Mouse (Mus musculus): Measurements from ENCODE around the gene Pld5. TPM values are rescaled to one million over a fixed set of nuclear protein-coding genes. Genes with fewer than 3 reads are reported as not detected.

Pld5 gene
- total RNA-seq, 2 experiments from 2014 or later: 7.3 to 7.4 TPM

DNA sequence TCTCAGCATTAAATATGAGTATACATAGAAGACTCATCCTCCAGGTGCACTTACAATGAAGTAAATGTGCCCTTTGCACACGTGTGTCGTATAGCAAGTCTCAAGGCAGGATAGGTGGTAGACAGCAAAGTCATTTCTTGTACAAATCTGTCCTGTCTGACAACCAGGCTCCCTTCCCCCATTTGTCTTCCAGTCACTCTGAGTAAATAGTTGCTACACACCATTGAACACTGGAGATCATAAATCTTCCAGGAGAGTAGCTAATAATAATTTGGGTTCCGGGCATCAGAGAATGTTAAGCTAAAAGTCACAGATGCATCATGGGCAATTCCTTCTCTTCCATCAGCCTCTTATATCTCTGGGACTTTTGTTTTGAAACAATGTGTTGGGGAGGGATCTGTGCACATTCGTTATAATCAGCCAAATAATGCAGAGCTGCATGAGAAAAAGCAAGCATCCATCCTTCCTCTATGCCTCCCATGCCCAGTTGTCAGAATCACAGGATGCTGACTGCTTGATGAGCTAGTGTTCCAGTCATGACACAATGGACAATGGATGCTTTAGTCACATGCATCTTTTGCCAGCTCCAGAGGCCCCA lies 328.3 kb downstream of the Pld5 start:
- DNase-seq: no peak

DNA sequence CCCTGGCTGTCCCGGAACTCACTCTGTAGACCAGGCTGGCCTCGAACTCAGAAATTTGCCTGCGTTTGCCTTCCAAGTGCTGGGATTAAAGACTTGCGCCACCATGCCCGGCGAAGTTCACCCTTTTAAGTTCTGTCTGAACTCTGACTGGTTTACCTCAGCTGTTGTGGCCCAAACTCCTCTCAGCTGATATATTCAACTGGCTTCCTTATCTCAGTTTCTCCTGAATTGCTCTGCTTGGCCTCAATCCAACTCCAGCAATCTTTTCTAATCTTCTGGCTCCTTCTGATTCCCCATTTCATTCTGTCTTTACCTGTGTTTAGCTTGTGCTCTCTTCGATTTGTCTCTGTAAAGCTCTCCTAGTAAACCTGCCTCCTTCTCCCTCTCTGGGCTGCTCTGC lies 331.9 kb downstream of the Pld5 start:
- DNase-seq: no peak

DNA sequence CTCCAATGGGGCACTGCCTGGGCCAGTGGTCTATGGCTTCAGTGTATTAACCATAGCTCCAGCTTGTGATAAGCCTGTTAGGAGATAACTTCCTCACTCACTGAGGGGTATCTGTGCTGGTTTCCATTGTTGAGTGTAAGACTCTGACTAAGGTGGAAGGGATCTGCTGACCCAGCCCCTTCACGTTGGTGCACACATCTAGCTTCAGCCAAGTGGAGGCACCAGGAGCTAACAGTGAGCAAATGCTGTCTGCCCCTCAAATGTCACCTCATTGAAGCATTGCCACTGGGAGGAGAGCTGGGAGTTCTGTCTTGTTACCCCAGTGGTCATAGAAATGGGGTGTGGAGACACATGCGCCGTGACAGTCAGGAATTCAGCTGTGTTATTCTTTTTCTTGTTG lies 336.4 kb downstream of the Pld5 start:
- DNase-seq: no peak

DNA sequence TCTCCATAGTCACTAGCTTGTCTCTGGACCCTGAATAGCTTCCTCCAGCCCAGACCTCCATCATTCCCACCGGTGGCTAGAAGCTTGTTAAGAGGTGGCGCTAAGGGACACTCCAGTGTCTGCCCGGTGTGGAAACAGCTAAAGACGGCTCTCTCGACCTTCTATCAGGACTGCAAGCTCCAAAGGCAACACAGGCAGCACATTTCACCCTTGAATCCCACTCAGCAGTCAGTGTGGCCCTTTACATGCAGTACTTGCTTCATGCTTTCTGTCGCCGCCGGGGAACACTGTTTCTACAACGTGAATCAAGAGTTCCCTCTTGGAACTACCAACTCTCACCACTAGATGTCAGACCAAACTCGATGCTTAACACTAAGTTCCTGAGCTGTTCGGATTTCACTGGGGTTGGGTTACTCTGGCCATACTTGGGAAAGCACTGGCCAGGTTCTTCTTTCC lies 338.8 kb downstream of the Pld5 start:
- DNase-seq: peak; percentile 49

DNA sequence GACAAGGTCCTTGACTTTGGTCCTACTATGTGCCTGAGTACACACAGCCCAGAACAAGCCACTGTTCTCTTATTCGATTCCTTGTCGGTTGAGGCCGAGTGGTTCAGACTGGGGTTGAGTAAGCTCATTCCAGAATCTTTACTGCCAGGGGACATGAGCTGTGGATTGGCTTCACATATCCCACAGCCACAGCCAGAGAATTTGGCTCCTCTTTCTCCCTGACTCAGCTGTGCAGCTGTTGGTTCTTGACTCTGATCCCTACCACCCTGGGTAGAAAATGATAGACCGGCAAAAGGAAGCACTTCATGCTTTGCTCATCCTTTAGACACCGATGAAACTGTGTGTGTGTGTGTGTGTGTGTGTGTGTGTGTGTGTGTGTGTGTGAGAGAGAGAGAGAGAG lies 343.7 kb downstream of the Pld5 start:
- DNase-seq: peak; percentile 20

DNA sequence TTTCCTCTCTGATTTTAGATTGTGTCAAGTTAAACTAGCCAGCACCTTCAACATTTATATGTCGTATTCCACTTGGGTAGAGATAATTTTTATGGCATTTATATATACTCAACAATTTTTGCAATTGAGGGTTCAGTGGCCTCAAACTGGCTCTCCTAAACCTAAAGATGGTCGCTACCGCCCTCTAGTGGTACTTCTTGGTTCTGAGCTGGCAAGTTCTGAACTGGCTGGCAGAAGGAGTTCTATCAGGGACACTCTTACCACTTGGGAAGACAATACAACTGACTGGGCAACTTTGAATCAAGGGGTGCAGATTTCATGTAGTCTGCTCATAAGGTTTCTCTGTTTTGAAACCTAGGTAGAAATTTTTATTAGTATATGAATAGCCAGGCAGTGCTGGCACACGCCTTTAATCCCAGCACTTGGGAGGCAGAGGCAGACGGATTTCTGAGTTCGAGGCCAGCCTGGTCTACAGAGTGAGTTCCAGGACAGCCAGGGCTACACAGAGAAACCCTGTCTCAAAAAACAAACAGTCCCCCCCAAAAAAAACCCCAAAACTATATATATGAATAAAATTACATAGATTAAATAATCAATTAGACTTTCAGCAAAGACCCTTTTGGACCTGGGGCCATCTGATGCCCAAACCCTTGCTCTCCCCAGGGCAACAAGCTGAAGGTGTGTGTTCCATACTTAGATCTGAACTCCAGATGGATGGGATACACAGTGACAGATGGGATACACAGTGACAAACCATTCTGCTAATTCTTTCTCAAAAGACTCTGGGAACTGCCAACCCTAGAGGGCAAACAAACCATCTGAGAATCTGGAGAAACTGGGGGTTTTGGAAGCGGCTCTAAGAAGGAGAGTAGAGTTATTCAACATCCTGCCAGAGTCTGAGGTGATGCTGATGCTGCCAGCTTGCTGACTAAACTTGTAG lies 351.0 kb downstream of the Pld5 start:
- DNase-seq: peak; percentile 80

DNA sequence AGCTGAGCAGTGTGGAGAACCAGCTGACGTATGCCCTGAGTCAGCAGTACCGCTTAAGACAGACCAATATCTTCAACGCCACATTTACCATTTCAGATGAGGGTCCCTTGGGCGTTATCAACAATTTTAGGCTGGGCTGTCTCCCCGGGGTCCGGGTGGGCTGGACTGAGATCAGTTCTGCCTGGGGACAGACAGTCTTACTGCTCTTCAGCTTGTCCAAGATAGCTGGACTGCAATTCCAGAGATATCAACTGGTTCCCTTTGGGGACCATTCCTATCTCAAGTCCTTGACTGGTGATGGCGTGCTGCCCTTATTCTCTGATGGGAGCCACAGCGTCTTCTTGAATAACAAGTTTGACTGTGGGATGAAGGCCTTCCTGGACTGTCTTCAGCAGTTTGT lies 354.0 kb downstream of the Pld5 start:
- DNase-seq: no peak

DNA sequence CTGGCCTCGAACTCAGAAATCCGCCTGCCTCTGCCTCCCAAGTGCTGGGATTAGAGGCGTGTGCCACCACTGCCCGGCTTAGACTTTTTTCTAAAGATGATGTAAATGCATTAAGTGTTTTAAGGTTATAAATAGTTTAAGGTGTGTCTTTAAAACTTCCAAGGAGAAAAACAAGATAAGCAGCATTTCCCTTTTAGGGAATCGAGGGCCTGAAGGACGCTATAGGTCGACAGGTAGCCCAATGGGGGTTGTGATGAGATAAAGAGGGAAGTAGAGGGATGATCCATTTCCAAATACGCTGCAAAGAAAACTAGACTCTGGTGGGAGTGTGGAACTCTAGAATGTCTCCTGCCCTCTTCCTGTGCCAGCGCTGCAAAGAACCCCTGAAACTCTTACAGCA lies 355.1 kb downstream of the Pld5 start, which contains the start of gene Gm38100:
Gm38100 (plus strand) TSS at position 301 of the 400 bp plus-strand sequence.
- no peak for DNase-seq

DNA sequence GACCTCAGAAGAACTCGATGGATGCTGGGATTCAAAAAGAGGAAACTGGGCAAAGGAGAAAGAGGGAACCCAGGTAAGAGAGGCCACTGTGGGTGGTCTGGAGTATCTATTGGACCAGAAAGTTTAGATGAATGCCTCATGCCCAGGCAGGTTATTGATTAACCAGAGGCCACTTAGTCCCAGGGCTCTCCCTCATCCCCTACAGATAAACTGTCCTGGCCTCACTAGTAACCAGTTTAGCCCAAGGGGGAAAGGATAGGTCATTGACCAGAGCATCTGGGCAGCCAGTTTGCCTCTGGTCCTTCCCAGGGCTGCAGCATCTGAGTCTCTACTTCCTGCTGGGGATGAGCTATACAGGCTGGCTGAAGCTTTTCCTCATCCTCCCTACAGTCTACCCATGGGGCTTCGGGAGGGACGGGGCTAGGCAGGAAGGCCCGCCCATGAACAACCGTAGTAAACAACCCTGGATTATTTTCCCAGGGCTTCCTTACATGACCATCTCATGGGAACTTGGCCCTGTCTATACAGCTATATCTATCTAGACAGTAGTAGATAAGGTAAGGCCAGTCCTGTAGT lies 361.3 kb downstream of the Pld5 start:
- no peak for DNase-seq

All from gastrocnemius, postnatal 10 days (tissue).